Mouse (Mus musculus) CH12.LX (cell line): ENCODE results near the gene Wtap.

Experiments
- CTCF ChIP-seq, 2 experiments: IDR thresholded peaks in 1 of 2; conservative IDR thresholded peaks in 1 of 2; 2 replicates each; pipeline ENCODE4 v1.5.1; 2011 to 2012; ENCODE audit warnings: low read depth in 2 of 2, low read length in 2 of 2, improper control_type of control experiment in 1 of 2, inconsistent platforms in 1 of 2, mild to moderate bottlenecking in 1 of 2, moderate library complexity in 1 of 2
- EP300 ChIP-seq: IDR thresholded peaks from 2 replicates; pipeline ENCODE4 v1.6.1; 2011; ENCODE audit warnings: low read length, improper control_type of control experiment
- ETS1 ChIP-seq: conservative IDR thresholded peaks from 2 replicates; pipeline ENCODE4 v1.6.1; 2012; ENCODE audit warnings: low read depth, mild to moderate bottlenecking, inconsistent platforms, low read length, improper control_type of control experiment, moderate library complexity
- MAFK ChIP-seq: IDR thresholded peaks from 2 replicates; pipeline ENCODE4 v1.6.1; 2011; ENCODE audit warnings: low read length, improper control_type of control experiment; ENCODE audit not compliant: insufficient replicate concordance
- POLR2A ChIP-seq: IDR thresholded peaks from 2 replicates; pipeline ENCODE4 v1.6.1; 2011; ENCODE audit warnings: low read depth, mild to moderate bottlenecking, improper control_type of control experiment, low read length

- TF ChIP-seq CTCF (conservative IDR thresholded peaks at IDR 0.05 in 1 of 2, IDR thresholded peaks at IDR 0.05 in 1 of 2; ENCODE audit: low read depth in 2 of 2, low read length in 2 of 2) (no peak), MAFK (no peak), ETS1 (no peak), EP300 (no peak), POLR2A (no peak)
Observed at GRCm38 (mm10) chr17:12978546-12978945, 15.4 kb downstream of the Wtap start.
